In genomic region chr10:113161486-113161885, GRCm38 (mm10) we compare ENCODE assay signal across 22 mouse cellular contexts.
DNase-seq lines count a peak whose midpoint lies in the region; ATAC-seq lines count a peak whose summit lies in the region.
"Had no signal": no experiment of that assay in that cellular context is flagged by ENCODE, and none has a peak within 500 bp of the region (broad histone marks: within the 10 kb centered on the region; RNA-seq: fewer than 3 reads in every experiment).

No protein-coding gene starts in this region.

- DNase-seq in kidney, postnatal 36 days: no peak
- DNase-seq in retina, postnatal 1 day: peak; percentile 9
- DNase-seq in retina, embryonic 14.5 days (ENCODE audit: low spot score): no peak
- DNase-seq in left cerebral cortex, postnatal 14 days (ENCODE audit: low spot score in 2 of 2): no peak
- DNase-seq in urinary bladder, postnatal 14 days (ENCODE audit: low spot score): no peak
- DNase-seq: adrenal gland, postnatal 14 days; cerebellum, postnatal 10 days; heart, postnatal 36 days; kidney, adult 8-10 months; liver; lung, postnatal 4 days; thymus, adult 18-20 months; thymus, postnatal 4 days had no signal

- peak; percentile 89 for ATAC-seq in kidney, embryonic 14.5 days (ENCODE audit: low FRiP score, low TSS enrichment)
- peak; percentile 76 for ATAC-seq in midbrain, embryonic 15.5 days (replicated peaks)
- peak; percentile 59; the same call in 1 of the 2 replicates for ATAC-seq in neural tube, embryonic 15.5 days (ENCODE audit: low FRiP score)
- ATAC-seq: CD4-positive, CD25-positive, alpha-beta regulatory T cell, adult 4 months had no signal

- H3K9ac ChIP-seq in kidney, embryonic 14.5 days (ENCODE audit: low read depth, low read length): no peak overlapping the region
- H3K9ac ChIP-seq in midbrain, embryonic 15.5 days: no peak overlapping the region
- H3K9ac ChIP-seq in neural tube, embryonic 15.5 days (replicated peaks): no peak overlapping the region
- H3K9ac ChIP-seq: embryonic facial prominence, embryonic 12.5 days; forebrain, embryonic 12.5 days; heart, embryonic 15.5 days had no signal

- no peak overlapping the region for H3K4me3 ChIP-seq in kidney, embryonic 14.5 days (ENCODE audit: low read length)
- no peak overlapping the region for H3K4me3 ChIP-seq in midbrain, embryonic 15.5 days
- H3K4me3 ChIP-seq in neural tube, embryonic 15.5 days (replicated peaks): no peak overlapping the region
- H3K4me3 ChIP-seq: embryonic facial prominence, embryonic 12.5 days; forebrain, embryonic 12.5 days; heart, embryonic 15.5 days; limb, embryonic 10.5 days; myocyte had no signal

- no peak overlapping the region for H3K27ac ChIP-seq in kidney, embryonic 14.5 days (ENCODE audit: low read depth, low read length)
- H3K27ac ChIP-seq in midbrain, embryonic 15.5 days: no peak overlapping the region
- no peak overlapping the region for H3K27ac ChIP-seq in neural tube, embryonic 15.5 days (replicated peaks)
- H3K27ac ChIP-seq: embryonic facial prominence, embryonic 12.5 days; forebrain, embryonic 12.5 days; heart, embryonic 15.5 days; limb, embryonic 10.5 days had no signal

- WGBS in kidney, embryonic 14.5 days: 14% methylated on average over 3 of the region's 3 CpGs
- WGBS in midbrain, embryonic 15.5 days: 33% methylated on average over 3 of the region's 3 CpGs
- 28% methylated on average over 3 of the region's 3 CpGs for WGBS in neural tube, embryonic 15.5 days

- no peaks in the 10 kb centered on the region for H3K36me3 ChIP-seq in kidney, embryonic 14.5 days (ENCODE audit: control insufficient read depth, insufficient read depth, low read length)
- no peaks in the 10 kb centered on the region for H3K36me3 ChIP-seq in midbrain, embryonic 15.5 days (replicated peaks)
- no peaks in the 10 kb centered on the region for H3K36me3 ChIP-seq in neural tube, embryonic 15.5 days
- H3K36me3 ChIP-seq: embryonic facial prominence, embryonic 12.5 days; forebrain, embryonic 12.5 days; heart, embryonic 15.5 days; limb, embryonic 10.5 days had no signal

- H3K9me3 ChIP-seq in kidney, embryonic 14.5 days (ENCODE audit: control insufficient read depth, low read length): no peaks in the 10 kb centered on the region
- H3K9me3 ChIP-seq in midbrain, embryonic 15.5 days: no peaks in the 10 kb centered on the region
- no peaks in the 10 kb centered on the region for H3K9me3 ChIP-seq in neural tube, embryonic 15.5 days (replicated peaks)
- H3K9me3 ChIP-seq: embryonic facial prominence, embryonic 12.5 days; forebrain, embryonic 12.5 days; heart, embryonic 15.5 days; limb, embryonic 10.5 days had no signal

- H3K4me2 ChIP-seq in kidney, embryonic 14.5 days (replicated peaks; ENCODE audit: low read depth, low read length): no peak overlapping the region
- H3K4me2 ChIP-seq in midbrain, embryonic 15.5 days: no peak overlapping the region
- no peak overlapping the region for H3K4me2 ChIP-seq in neural tube, embryonic 15.5 days
- H3K4me2 ChIP-seq: embryonic facial prominence, embryonic 12.5 days; forebrain, embryonic 12.5 days; heart, embryonic 15.5 days had no signal

- no peaks in the 10 kb centered on the region for H3K27me3 ChIP-seq in kidney, embryonic 14.5 days (ENCODE audit: control insufficient read depth, insufficient read depth, low read length)
- H3K27me3 ChIP-seq in midbrain, embryonic 15.5 days (replicated peaks): no peaks in the 10 kb centered on the region
- H3K27me3 ChIP-seq in neural tube, embryonic 15.5 days (replicated peaks): no peaks in the 10 kb centered on the region
- H3K27me3 ChIP-seq: embryonic facial prominence, embryonic 12.5 days; forebrain, embryonic 12.5 days; heart, embryonic 15.5 days had no signal

- intact Hi-C loops in left cerebral cortex, postnatal 14 days (cut with DNase I): no loop called here

- H3K4me1 ChIP-seq in kidney, embryonic 14.5 days (ENCODE audit: control insufficient read depth, insufficient read depth, low read length): no peaks in the 10 kb centered on the region
- H3K4me1 ChIP-seq in midbrain, embryonic 15.5 days: no peaks in the 10 kb centered on the region
- no peaks in the 10 kb centered on the region for H3K4me1 ChIP-seq in neural tube, embryonic 15.5 days
- H3K4me1 ChIP-seq: embryonic facial prominence, embryonic 12.5 days; forebrain, embryonic 12.5 days; heart, embryonic 15.5 days; limb, embryonic 10.5 days had no signal
